Mouse (Mus musculus): Measurements from ENCODE around the gene Akr1c14.

- TF ChIP-seq CTCF (IDR thresholded peaks at IDR 0.05; ENCODE audit: borderline replicate concordance, insufficient read depth, low read depth, low read length) (peak; percentile 62; the same call in 1 of the 2 replicates), POLR2A (IDR thresholded peaks at IDR 0.05; ENCODE audit: borderline replicate concordance, insufficient read depth, low read length) (no peak)
Measured at GRCm38 (mm10) chr13:4110281-4111188, 61.7 kb downstream of the Akr1c14 start.

All from cerebellum, adult 2 months (tissue).